Mouse (Mus musculus) stomach, postnatal 0 days (tissue): Measurements from ENCODE around the gene Pepd. TPM values are rescaled to one million over a fixed set of nuclear protein-coding genes. Genes with fewer than 3 reads are reported as not detected.

ENCODE experiments used
- ATAC-seq: fragments of 200-750 bp; cut with Nextera tagmentation; 2 replicates; pipeline ENCODE4 v1.8.0; 2017; ENCODE audit not compliant: low FRiP score, low TSS enrichment
- DNase-seq: peaks from one replicate; pipeline ENCODE4 v3.0.0-alpha.2; 2016; ENCODE audit warnings: low spot score
- H3K27ac ChIP-seq: fragments of 300-500 bp; sonication (generic); replicated peaks from 2 replicates; pipeline ENCODE4 v1.5.1; 2014; ENCODE audit warnings: mild to moderate bottlenecking, control low read depth
- H3K27me3 ChIP-seq: fragments of 300-500 bp; sonication (generic); 2 replicates; pipeline ENCODE4 v1.6.1; 2014; ENCODE audit warnings: low read length; ENCODE audit not compliant: control insufficient read depth, insufficient read depth
- H3K36me3 ChIP-seq: fragments of 300-500 bp; sonication (generic); 2 replicates; pipeline ENCODE4 v1.6.1; 2014; ENCODE audit warnings: low read length, mixed read lengths; ENCODE audit not compliant: control insufficient read depth, insufficient read depth
- H3K4me1 ChIP-seq: fragments of 300-500 bp; sonication (generic); replicated peaks from 2 replicates; pipeline ENCODE4 v1.6.1; 2014; ENCODE audit warnings: antibody characterized with exemption; ENCODE audit not compliant: control insufficient read depth, insufficient read depth
- H3K4me2 ChIP-seq: fragments of 300-500 bp; sonication (generic); replicated peaks from 2 replicates; pipeline ENCODE4 v1.6.1; 2014; ENCODE audit warnings: low read depth, mild to moderate bottlenecking, control low read depth, moderate library complexity
- H3K4me3 ChIP-seq: fragments of 300-500 bp; sonication (generic); 2 replicates; pipeline ENCODE4 v1.5.1; 2014; ENCODE audit warnings: low read depth, low read length, control low read depth
- H3K9ac ChIP-seq: fragments of 300-500 bp; sonication (generic); 2 replicates; pipeline ENCODE4 v1.6.1; 2014; ENCODE audit warnings: mild to moderate bottlenecking, low read length, control low read depth, mixed read lengths
- H3K9me3 ChIP-seq: fragments of 300-500 bp; sonication (generic); 2 replicates; pipeline ENCODE4 v1.6.1; 2016; ENCODE audit warnings: low read length; ENCODE audit not compliant: control insufficient read depth
- CTCF ChIP-seq: IDR thresholded peaks from 2 replicates; pipeline ENCODE4 v1.5.1; 2016; ENCODE audit warnings: antibody characterized with exemption, low read depth, mild to moderate bottlenecking, moderate library complexity
- EP300 ChIP-seq: optimal IDR thresholded peaks from 2 replicates; pipeline ENCODE3; 2016; ENCODE audit warnings: antibody characterized with exemption
- WGBS: fragments of 180-500 bp; shearing (Covaris S2); extraction: QIAGEN DNeasy Blood & Tissue Kit; methylation state at CpG from one replicate; pipeline ENCODE4 v1.1.7; 2014; 5-methylcytosine and 5-hydroxymethylcytosine counted together
- polyA plus RNA-seq: library from polyadenylated mRNA; unstranded; fragments of >200 nt; fragmentation: Nextera tagmentation; extraction: Ambion mirVana; gene quantifications from 2 replicates; pipeline ENCODE4 v1.2.1, GENCODE M21; 2015

Gene Pepd
- polyA plus RNA-seq, 1 experiment from 2014 or later = 48.7 TPM

- no peak for ATAC-seq
- Histone ChIP-seq H3K4me2 (no peak overlapping the region), H3K9ac (no peak overlapping the region), H3K27me3 (no peaks in the 10 kb centered on the region), H3K36me3 (no peaks in the 10 kb centered on the region), H3K4me1 (no peaks in the 10 kb centered on the region), H3K4me3 (no peak overlapping the region), H3K9me3 (no peaks in the 10 kb centered on the region), H3K27ac (no peak overlapping the region)
- TF ChIP-seq EP300 = no peak
- peak; percentile 84 for TF ChIP-seq CTCF
- WGBS = 46% methylated on average over 6 of the region's 6 CpGs
- peak; percentile 56 for DNase-seq
These were observed 88.7 kb downstream of the Pepd start for GRCm38 (mm10) chr7:35000839-35001238.

- WGBS = 77% methylated on average over 7 of the region's 7 CpGs
- DNase-seq (no peak), ATAC-seq (no peak)
These were observed 91.1 kb downstream of the Pepd start for GRCm38 (mm10) chr7:35003171-35003737.

GRCm38 (mm10) chr7:35006661-35007060, 94.5 kb downstream of the Pepd start:
- no peaks in the 10 kb centered on the region for H3K36me3 ChIP-seq
- no peak for ATAC-seq
- H3K9ac ChIP-seq = no peak overlapping the region
- no peak for DNase-seq
- no peak overlapping the region for H3K4me3 ChIP-seq
- H3K4me1 ChIP-seq = no peaks in the 10 kb centered on the region
- H3K27ac ChIP-seq = no peak overlapping the region
- H3K4me2 ChIP-seq = no peak overlapping the region
- no peaks in the 10 kb centered on the region for H3K9me3 ChIP-seq
- TF ChIP-seq CTCF (no peak), EP300 (no peak)
- WGBS = 86% methylated on average over 7 of the region's 7 CpGs
- no peaks in the 10 kb centered on the region for H3K27me3 ChIP-seq

More at GRCm38 (mm10) chr7:35003171-35003737, 91.1 kb downstream of the Pepd start:
- Histone ChIP-seq H3K27ac (no peak overlapping the region), H3K9me3 (no peaks in the 10 kb centered on the region), H3K36me3 (no peaks in the 10 kb centered on the region), H3K9ac (no peak overlapping the region), H3K4me3 (no peak overlapping the region), H3K4me2 (no peak overlapping the region), H3K27me3 (no peaks in the 10 kb centered on the region), H3K4me1 (no peaks in the 10 kb centered on the region)
- TF ChIP-seq CTCF (no peak), EP300 (no peak)

GRCm38 (mm10) chr7:35013228-35013627, 101.0 kb downstream of the Pepd start:
- DNase-seq = no peak
- WGBS = 82% methylated on average over 9 of the region's 9 CpGs

GRCm38 (mm10) chr7:35015252-35015651, 103.1 kb downstream of the Pepd start:
- no peak for DNase-seq
- 72% methylated on average over 2 of the region's 2 CpGs for WGBS
- Histone ChIP-seq H3K9ac (no peak overlapping the region), H3K4me3 (no peak overlapping the region), H3K27ac (no peak overlapping the region), H3K9me3 (no peaks in the 10 kb centered on the region), H3K4me1 (no peaks in the 10 kb centered on the region), H3K4me2 (no peak overlapping the region), H3K36me3 (no peaks in the 10 kb centered on the region), H3K27me3 (no peaks in the 10 kb centered on the region)
- ATAC-seq = no peak
- no peak for TF ChIP-seq EP300
- TF ChIP-seq CTCF = no peak

More at GRCm38 (mm10) chr7:35013228-35013627, 101.0 kb downstream of the Pepd start:
- Histone ChIP-seq H3K9ac (no peak overlapping the region), H3K27ac (no peak overlapping the region), H3K4me3 (no peak overlapping the region), H3K36me3 (no peaks in the 10 kb centered on the region), H3K9me3 (no peaks in the 10 kb centered on the region), H3K27me3 (no peaks in the 10 kb centered on the region), H3K4me1 (no peaks in the 10 kb centered on the region), H3K4me2 (no peak overlapping the region)
- no peak for ATAC-seq
- TF ChIP-seq CTCF (no peak), EP300 (no peak)

GRCm38 (mm10) chr7:35021365-35021764, 109.2 kb downstream of the Pepd start:
- ATAC-seq = no peak
- H3K4me2 ChIP-seq = no peak overlapping the region
- H3K27me3 ChIP-seq = no peaks in the 10 kb centered on the region
- TF ChIP-seq EP300 (no peak), CTCF (no peak)
- H3K4me3 ChIP-seq = no peak overlapping the region
- no peak for DNase-seq
- no peaks in the 10 kb centered on the region for H3K4me1 ChIP-seq
- H3K9ac ChIP-seq = no peak overlapping the region
- no peak overlapping the region for H3K27ac ChIP-seq
- no peaks in the 10 kb centered on the region for H3K36me3 ChIP-seq
- WGBS = 88% methylated on average over 10 of the region's 10 CpGs
- no peaks in the 10 kb centered on the region for H3K9me3 ChIP-seq
